Mouse (Mus musculus): ENCODE data around the gene Psme2.

DNA sequence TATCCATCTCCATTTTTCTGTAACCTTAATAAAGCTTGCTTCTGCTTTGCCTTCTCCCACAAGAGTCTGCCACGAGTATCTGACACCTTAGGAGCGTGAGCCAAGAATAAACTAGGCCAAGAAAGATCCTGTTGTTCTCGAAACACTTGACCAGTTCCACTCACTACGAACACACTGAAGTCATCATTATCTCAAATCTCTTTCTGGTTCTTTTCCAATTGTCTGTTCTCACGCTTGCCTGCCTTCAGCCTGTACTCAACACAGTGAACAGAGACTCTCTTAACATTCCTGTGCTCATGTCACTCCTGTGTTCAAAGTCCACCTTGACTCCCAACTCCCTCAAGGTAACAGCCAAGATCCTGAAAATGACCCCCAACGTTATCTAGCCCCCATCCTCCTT lies 22.4 kb upstream of the Psme2 start:
- no peak for TF ChIP-seq CTCF (IDR thresholded peaks at IDR 0.05; ENCODE audit: insufficient read depth, low read length)
- no peak for TF ChIP-seq POLR2A (IDR thresholded peaks at IDR 0.05; ENCODE audit: borderline replicate concordance, extremely low read depth, low read depth, low read length)
